Mouse (Mus musculus): ENCODE data around the gene Tmem210. TPM values are rescaled to one million over a fixed set of nuclear protein-coding genes. Genes with fewer than 3 reads are reported as not detected.
"Not testable (repeated sequence)": the region's sequence is repeated elsewhere in the genome, so short reads cannot be mapped to it uniquely, and the experiment has no call there.

Tmem210 gene
- polyA plus RNA-seq, 1 experiment from 2014 or later: not detected

- no peaks in the 10 kb centered on the region for H3K9me3 ChIP-seq (ENCODE audit: low read length)
- H3K9ac ChIP-seq (replicated peaks): no peak overlapping the region
- H3K36me3 ChIP-seq (replicated peaks; ENCODE audit: insufficient read depth, low read length): peaks cover 12% of the 10 kb centered on the region; the same call in 1 of the 2 replicates
- no peak overlapping the region for H3K27ac ChIP-seq (ENCODE audit: low read depth)
- H3K4me1 ChIP-seq (ENCODE audit: insufficient read depth): peaks cover 23% of the 10 kb centered on the region
- DNase-seq (no peak), ATAC-seq (no peak)
- H3K27me3 ChIP-seq (ENCODE audit: insufficient read depth, low read length): peaks cover 26% of the 10 kb centered on the region
- no peak overlapping the region for H3K4me2 ChIP-seq (ENCODE audit: low read depth, low read length)
- no peak overlapping the region for H3K4me3 ChIP-seq (ENCODE audit: low read depth, low read length)
- WGBS (ENCODE audit: insufficient replicate concordance): 76% methylated on average over 8 of the region's 8 CpGs
- no peak for TF ChIP-seq EP300 (IDR thresholded peaks at IDR 0.05; ENCODE audit: low read depth)
- no peak for TF ChIP-seq CTCF (IDR thresholded peaks at IDR 0.05; ENCODE audit: low read depth)
These were observed 44.6 kb upstream of the Tmem210 start for GRCm38 (mm10) chr2:25243342-25243741.

- ATAC-seq (no peak), DNase-seq (no peak)
- no peak for TF ChIP-seq CTCF (IDR thresholded peaks at IDR 0.05; ENCODE audit: low read depth)
- H3K27ac ChIP-seq (ENCODE audit: low read depth): no peak overlapping the region
- no peak overlapping the region for H3K4me3 ChIP-seq (ENCODE audit: low read depth, low read length)
- no peak overlapping the region for H3K4me2 ChIP-seq (ENCODE audit: low read depth, low read length)
- H3K4me1 ChIP-seq (ENCODE audit: insufficient read depth): peaks cover 23% of the 10 kb centered on the region
- 88% methylated on average over 4 of the region's 4 CpGs for WGBS (ENCODE audit: insufficient replicate concordance)
- peaks cover 19% of the 10 kb centered on the region for H3K36me3 ChIP-seq (replicated peaks; ENCODE audit: insufficient read depth, low read length)
- peaks cover 26% of the 10 kb centered on the region for H3K27me3 ChIP-seq (ENCODE audit: insufficient read depth, low read length)
- H3K9ac ChIP-seq (replicated peaks): no peak overlapping the region
- no peaks in the 10 kb centered on the region for H3K9me3 ChIP-seq (ENCODE audit: low read length)
These were observed 43.8 kb upstream of the Tmem210 start for GRCm38 (mm10) chr2:25244144-25244543.

DNA sequence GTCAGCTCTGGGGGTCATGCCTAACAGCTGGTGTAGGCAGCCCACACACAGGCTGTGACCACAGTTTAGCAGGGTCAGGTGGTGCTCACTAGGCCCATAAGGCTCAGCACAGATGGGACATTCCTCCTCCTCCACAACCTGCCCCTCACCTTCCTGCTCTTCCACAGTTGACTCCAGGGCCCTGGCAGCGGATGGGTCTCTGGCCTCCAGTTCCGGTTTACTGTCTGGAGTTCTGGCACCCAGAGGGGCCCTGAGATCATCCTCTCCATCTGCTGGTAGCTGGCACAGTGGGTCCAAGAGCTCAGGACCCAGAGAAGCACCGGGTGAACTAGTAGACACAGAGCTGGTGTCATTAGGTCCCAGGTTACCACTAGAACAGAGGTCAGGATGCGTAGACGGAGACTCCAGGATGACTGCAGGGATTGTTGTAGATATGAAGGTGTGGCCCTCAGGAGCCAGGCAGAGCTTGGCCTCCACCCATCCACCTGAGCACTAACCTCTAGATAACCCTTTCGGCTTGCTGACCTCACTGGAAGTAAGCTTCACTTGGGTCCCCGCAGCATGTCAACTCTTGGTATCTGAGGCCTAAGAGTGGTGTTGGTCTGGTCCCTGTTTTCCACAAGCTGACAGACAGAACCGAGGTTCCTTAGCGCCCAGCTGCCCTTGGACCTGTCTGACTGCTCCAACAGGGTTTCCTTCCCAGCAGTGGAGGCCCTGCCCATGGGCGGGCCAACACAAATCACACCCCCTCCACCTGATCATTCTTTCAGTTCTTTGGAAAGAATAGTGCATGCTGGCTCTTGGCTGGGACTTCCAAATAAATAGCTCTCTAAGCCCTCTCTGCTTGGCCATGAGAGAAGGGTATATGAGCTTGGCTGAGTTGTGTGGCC, 41.5 kb upstream of the Tmem210 start, which contains the start of gene AL732309.1:
TSS of gene AL732309.1 (minus strand) at position 681 of the 890 bp plus-strand sequence.
- TF ChIP-seq CTCF (IDR thresholded peaks at IDR 0.05; ENCODE audit: low read depth) (no peak), EP300 (IDR thresholded peaks at IDR 0.05; ENCODE audit: low read depth) (no peak)
- no peak within 1 kb of the TSS for H3K27ac ChIP-seq (ENCODE audit: low read depth)
- H3K36me3 ChIP-seq (replicated peaks; ENCODE audit: insufficient read depth, low read length): peaks cover 24% of the 10 kb centered on the region
- H3K4me2 ChIP-seq (ENCODE audit: low read depth, low read length): no peak within 1 kb of the TSS
- H3K9me3 ChIP-seq (ENCODE audit: low read length): no peaks in the 10 kb centered on the region
- no peak for ATAC-seq
- DNase-seq: no peak
- 85% methylated on average over 10 of the region's 10 CpGs for WGBS (ENCODE audit: insufficient replicate concordance)
- peaks cover 20% of the 10 kb centered on the region for H3K27me3 ChIP-seq (ENCODE audit: insufficient read depth, low read length)
- no peak within 1 kb of the TSS for H3K4me3 ChIP-seq (ENCODE audit: low read depth, low read length)
- peaks cover 11% of the 10 kb centered on the region for H3K4me1 ChIP-seq (ENCODE audit: insufficient read depth)
- no peak within 1 kb of the TSS for H3K9ac ChIP-seq (replicated peaks)

- Histone ChIP-seq H3K9me3 (ENCODE audit: low read length) (no peaks in the 10 kb centered on the region), H3K4me3 (ENCODE audit: low read depth, low read length) (no peak overlapping the region), H3K4me1 (ENCODE audit: insufficient read depth) (peaks cover 14% of the 10 kb centered on the region), H3K36me3 (replicated peaks; ENCODE audit: insufficient read depth, low read length) (peaks cover 33% of the 10 kb centered on the region), H3K27me3 (ENCODE audit: insufficient read depth, low read length) (no peaks in the 10 kb centered on the region), H3K4me2 (ENCODE audit: low read depth, low read length) (no peak overlapping the region), H3K27ac (ENCODE audit: low read depth) (no peak overlapping the region), H3K9ac (replicated peaks) (no peak overlapping the region)
- TF ChIP-seq CTCF (IDR thresholded peaks at IDR 0.05; ENCODE audit: low read depth) (peak; percentile 61), EP300 (IDR thresholded peaks at IDR 0.05; ENCODE audit: low read depth) (no peak)
- no peak for ATAC-seq
- WGBS (ENCODE audit: insufficient replicate concordance): 70% methylated on average over 1 of the region's 1 CpGs
- DNase-seq: no peak
These were observed 35.6 kb upstream of the Tmem210 start for GRCm38 (mm10) chr2:25252331-25252730.

- Histone ChIP-seq H3K27me3 (ENCODE audit: insufficient read depth, low read length) (no peaks in the 10 kb centered on the region), H3K36me3 (replicated peaks; ENCODE audit: insufficient read depth, low read length) (peaks cover 13% of the 10 kb centered on the region), H3K4me2 (ENCODE audit: low read depth, low read length) (peak within 1 kb of the TSS; percentile 88), H3K9ac (replicated peaks) (peak within 1 kb of the TSS; percentile 88), H3K4me1 (ENCODE audit: insufficient read depth) (peaks cover 14% of the 10 kb centered on the region), H3K9me3 (ENCODE audit: low read length) (no peaks in the 10 kb centered on the region), H3K27ac (ENCODE audit: low read depth) (peak within 1 kb of the TSS; percentile 89), H3K4me3 (ENCODE audit: low read depth, low read length) (peak within 1 kb of the TSS; percentile 88)
- peak; percentile 93 for ATAC-seq
- WGBS (ENCODE audit: insufficient replicate concordance): 3% methylated on average over 39 of the region's 39 CpGs
- DNase-seq: peak; percentile 96
- TF ChIP-seq EP300 (IDR thresholded peaks at IDR 0.05; ENCODE audit: low read depth) (0 out of 2 replicates have a peak, but pooled peaks have one; percentile 37), CTCF (IDR thresholded peaks at IDR 0.05; ENCODE audit: low read depth) (no peak)
These were observed 32.6 kb upstream of the Tmem210 start, which contains the start of gene Tmem203 for GRCm38 (mm10) chr2:25255284-25255779. Gene Tmem203, plus strand, starts transcription at chr2:25255439.

GRCm38 (mm10) chr2:25256443-25257109, 31.4 kb upstream of the Tmem210 start:
- Histone ChIP-seq H3K9ac (replicated peaks) (peak overlapping the region; percentile 88; the same call in 1 of the 2 replicates), H3K4me1 (ENCODE audit: insufficient read depth) (peaks cover 14% of the 10 kb centered on the region), H3K4me3 (ENCODE audit: low read depth, low read length) (peak overlapping the region; percentile 88), H3K27ac (ENCODE audit: low read depth) (0 out of 2 replicates have a peak overlapping the region, but pooled peaks have one; percentile 89), H3K4me2 (ENCODE audit: low read depth, low read length) (peak overlapping the region; percentile 88)
- H3K36me3 ChIP-seq (replicated peaks; ENCODE audit: insufficient read depth, low read length); H3K9me3 ChIP-seq (ENCODE audit: low read length); H3K27me3 ChIP-seq (ENCODE audit: insufficient read depth, low read length): not testable (repeated sequence)
- DNase-seq: peak; percentile 68
- WGBS (ENCODE audit: insufficient replicate concordance): 41% methylated on average over 10 of the region's 12 CpGs
- ATAC-seq: 0 out of 2 replicates have a peak, but pooled peaks have one; percentile 16
- peak; percentile 60 for TF ChIP-seq CTCF (IDR thresholded peaks at IDR 0.05; ENCODE audit: low read depth)

- not testable (repeated sequence) for ATAC-seq; H3K4me2 ChIP-seq (ENCODE audit: low read depth, low read length); H3K9ac ChIP-seq (replicated peaks); H3K27ac ChIP-seq (ENCODE audit: low read depth); H3K36me3 ChIP-seq (replicated peaks; ENCODE audit: insufficient read depth, low read length); DNase-seq; H3K4me3 ChIP-seq (ENCODE audit: low read depth, low read length); H3K27me3 ChIP-seq (ENCODE audit: insufficient read depth, low read length); H3K9me3 ChIP-seq (ENCODE audit: low read length)
- peaks cover 19% of the 10 kb centered on the region for H3K4me1 ChIP-seq (ENCODE audit: insufficient read depth)
- 80% methylated on average over 5 of the region's 5 CpGs for WGBS (ENCODE audit: insufficient replicate concordance)
These were observed 30.7 kb upstream of the Tmem210 start for GRCm38 (mm10) chr2:25257250-25257649.
